Mouse (Mus musculus): ENCODE data around the gene Cmklr1. TPM values are rescaled to one million over a fixed set of nuclear protein-coding genes. Genes with fewer than 3 reads are reported as not detected.
"Not testable (repeated sequence)": the region's sequence is repeated elsewhere in the genome, so short reads cannot be mapped to it uniquely, and the experiment has no call there.

The Cmklr1 gene
- polyA plus RNA-seq, 1 experiment from 2014 or later: 3.2 TPM

DNA sequence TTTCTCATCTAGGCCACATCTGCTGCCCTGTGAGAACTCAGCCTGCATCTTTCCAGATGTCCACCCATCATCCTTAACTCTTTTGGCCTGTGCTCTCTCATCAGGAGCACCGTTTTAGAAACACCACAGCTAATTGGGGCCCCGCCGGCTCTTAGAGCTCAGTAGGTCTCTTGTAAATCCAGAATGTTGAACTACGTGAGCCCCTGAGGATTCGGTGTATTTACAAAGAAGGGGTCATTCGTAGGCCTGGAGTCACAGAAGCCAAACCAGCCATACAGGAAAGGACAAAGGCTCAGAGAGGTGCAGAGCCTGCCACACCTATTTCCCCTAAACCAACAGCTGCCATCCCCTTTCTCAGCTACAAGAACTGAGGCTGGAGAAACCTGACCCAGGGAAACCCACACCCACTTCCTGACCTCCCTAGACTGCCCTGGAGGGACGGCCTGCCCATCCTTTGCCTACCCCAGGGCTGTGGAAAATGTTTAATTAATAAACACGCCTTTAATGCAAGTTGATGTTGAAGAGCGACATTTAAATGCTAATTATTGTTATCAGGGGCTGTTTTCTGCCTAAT is 53.4 kb downstream of the Cmklr1 start:
- no peak for ATAC-seq (ENCODE audit: low FRiP score)
- Histone ChIP-seq H3K36me3 (no peaks in the 10 kb centered on the region), H3K4me2 (no peak overlapping the region), H3K4me3 (replicated peaks) (no peak overlapping the region), H3K27ac (replicated peaks) (no peak overlapping the region), H3K27me3 (replicated peaks) (no peaks in the 10 kb centered on the region), H3K9me3 (replicated peaks) (no peaks in the 10 kb centered on the region), H3K9ac (replicated peaks) (no peak overlapping the region), H3K4me1 (peaks cover 40% of the 10 kb centered on the region)
- 65% methylated on average over 9 of the region's 9 CpGs for WGBS

DNA sequence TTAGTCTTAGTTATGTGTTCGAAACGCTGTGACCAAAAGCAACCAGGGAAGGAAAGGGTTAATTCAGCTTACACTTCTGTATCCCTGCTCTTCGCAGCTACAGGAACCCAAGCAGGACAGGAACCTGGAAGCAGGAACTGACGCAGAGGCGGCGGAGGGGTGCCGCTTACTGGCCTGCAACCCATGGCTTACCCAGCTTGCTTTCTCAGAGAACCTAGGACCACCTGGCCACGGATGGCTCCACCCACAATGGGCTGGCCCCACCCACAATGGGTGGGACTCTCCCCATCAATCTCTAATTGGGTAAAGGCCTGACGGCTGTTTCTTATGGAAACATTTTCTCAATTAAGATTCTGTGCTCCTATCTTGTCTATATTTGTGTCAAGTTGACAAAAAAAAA is 54.0 kb downstream of the Cmklr1 start:
- WGBS: 80% methylated on average over 9 of the region's 9 CpGs
- peaks cover 43% of the 10 kb centered on the region for H3K4me1 ChIP-seq
- H3K36me3 ChIP-seq: no peaks in the 10 kb centered on the region
- H3K27ac ChIP-seq (replicated peaks): no peak overlapping the region
- H3K4me2 ChIP-seq: no peak overlapping the region
- no peak overlapping the region for H3K4me3 ChIP-seq (replicated peaks)
- H3K9me3 ChIP-seq (replicated peaks): no peaks in the 10 kb centered on the region
- no peak for ATAC-seq (ENCODE audit: low FRiP score)
- no peaks in the 10 kb centered on the region for H3K27me3 ChIP-seq (replicated peaks)
- no peak overlapping the region for H3K9ac ChIP-seq (replicated peaks)

DNA sequence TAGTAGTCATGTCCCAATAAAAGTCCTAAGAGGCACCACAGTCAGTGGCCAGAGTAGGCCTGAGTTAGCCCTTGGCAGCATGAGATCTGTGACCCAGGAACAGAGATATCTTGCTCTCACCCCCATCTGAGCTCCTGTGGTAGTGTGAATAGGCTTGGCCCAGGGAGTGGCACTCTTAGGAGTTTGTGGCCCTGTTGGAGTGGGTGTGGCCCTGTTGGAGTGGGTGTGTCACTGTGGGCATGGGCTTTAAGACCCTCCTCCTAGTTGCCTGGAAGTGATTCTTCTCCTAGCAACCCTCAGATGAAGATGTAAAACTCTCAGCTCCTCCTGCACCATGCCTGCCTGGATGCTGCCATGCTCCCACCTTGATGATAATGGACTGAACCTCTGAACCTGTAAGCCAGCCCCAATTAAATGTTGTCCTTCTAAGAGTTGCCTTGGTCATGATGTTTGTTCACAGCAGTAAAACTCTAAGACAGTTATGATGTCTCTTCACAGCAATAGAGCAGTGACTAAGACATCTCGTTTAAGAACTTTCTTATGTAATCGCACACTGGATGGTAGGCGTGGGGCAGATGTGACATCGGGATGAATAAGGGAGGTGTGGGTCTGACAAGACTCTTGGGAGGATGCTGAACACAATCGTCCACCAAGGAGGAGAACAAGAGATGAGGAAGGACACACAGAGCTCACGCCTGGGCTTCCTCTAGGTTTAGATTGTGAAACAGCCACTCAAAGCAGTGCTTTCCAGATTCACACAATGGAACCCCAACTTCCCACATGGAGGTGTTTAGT is 56.1 kb downstream of the Cmklr1 start:
- 87% methylated on average over 6 of the region's 6 CpGs for WGBS

DNA sequence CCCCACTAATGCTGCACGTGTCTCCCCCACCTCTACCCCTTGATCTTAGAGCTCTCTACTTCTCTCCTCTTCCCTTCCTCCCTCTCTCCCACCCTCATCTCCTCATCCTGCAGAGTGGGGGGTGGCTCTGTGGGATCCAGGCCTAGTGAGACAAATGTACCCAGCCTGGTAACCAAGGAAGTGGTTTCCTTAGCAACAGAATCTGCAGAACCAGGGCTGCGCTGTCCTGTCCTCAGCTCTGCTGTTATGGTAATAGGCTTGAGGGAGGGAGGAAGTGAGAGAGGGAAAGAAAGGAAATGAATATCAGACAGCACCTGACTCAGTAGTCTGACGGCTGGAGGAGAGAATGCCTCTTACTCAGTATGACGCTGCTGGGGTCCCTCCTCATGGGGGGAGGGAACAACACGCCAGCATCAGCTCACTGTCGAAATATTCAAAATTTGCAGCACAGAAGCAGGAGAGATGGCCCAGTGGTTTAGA is 58.4 kb downstream of the Cmklr1 start:
- peak overlapping the region; percentile 81 for H3K27ac ChIP-seq (replicated peaks)
- no peak overlapping the region for H3K4me3 ChIP-seq (replicated peaks)
- 0 out of 2 replicates have a peak overlapping the region, but pooled peaks have one; percentile 14 for H3K9ac ChIP-seq (replicated peaks)
- peaks cover 34% of the 10 kb centered on the region for H3K4me1 ChIP-seq
- no peaks in the 10 kb centered on the region for H3K27me3 ChIP-seq (replicated peaks)
- peak; percentile 91 for ATAC-seq (ENCODE audit: low FRiP score)
- H3K36me3 ChIP-seq: no peaks in the 10 kb centered on the region
- WGBS: 4% methylated on average over 6 of the region's 6 CpGs
- no peak overlapping the region for H3K4me2 ChIP-seq
- H3K9me3 ChIP-seq (replicated peaks): no peaks in the 10 kb centered on the region

More for the DNA sequence above, 56.1 kb downstream of the Cmklr1 start:
- Histone ChIP-seq H3K27me3 (replicated peaks) (no peaks in the 10 kb centered on the region), H3K9ac (replicated peaks) (no peak overlapping the region), H3K4me1 (peaks cover 40% of the 10 kb centered on the region), H3K4me3 (replicated peaks) (no peak overlapping the region), H3K4me2 (no peak overlapping the region), H3K27ac (replicated peaks) (no peak overlapping the region), H3K9me3 (replicated peaks) (no peaks in the 10 kb centered on the region), H3K36me3 (no peaks in the 10 kb centered on the region)
- ATAC-seq (ENCODE audit: low FRiP score): no peak

DNA sequence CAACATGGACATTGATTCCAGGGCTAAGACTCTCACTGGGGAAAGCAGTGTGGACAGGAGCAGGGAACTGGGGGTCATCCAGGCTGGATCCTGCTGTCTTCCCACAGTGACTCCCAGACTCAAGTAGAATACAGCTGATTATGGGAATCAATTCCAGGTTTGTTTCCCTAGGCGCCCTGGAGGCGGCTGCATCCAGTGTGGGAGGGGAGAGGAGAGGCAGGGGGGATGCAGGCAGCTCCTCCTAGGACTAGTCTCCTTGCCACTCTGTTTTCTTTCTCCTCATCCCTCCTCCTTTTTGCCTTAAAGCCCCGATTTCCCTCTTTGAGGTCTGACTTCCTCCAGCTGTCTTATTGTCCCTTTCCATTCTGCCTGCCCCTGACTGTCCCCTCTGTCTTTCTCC is 59.1 kb downstream of the Cmklr1 start:
- no peak overlapping the region for H3K9ac ChIP-seq (replicated peaks)
- H3K9me3 ChIP-seq (replicated peaks): no peaks in the 10 kb centered on the region
- ATAC-seq (ENCODE audit: low FRiP score): peak; percentile 58
- WGBS: 2% methylated on average over 3 of the region's 3 CpGs
- H3K36me3 ChIP-seq: no peaks in the 10 kb centered on the region
- H3K4me2 ChIP-seq: no peak overlapping the region
- H3K4me1 ChIP-seq: peaks cover 34% of the 10 kb centered on the region
- H3K27me3 ChIP-seq (replicated peaks): no peaks in the 10 kb centered on the region
- no peak overlapping the region for H3K4me3 ChIP-seq (replicated peaks)
- H3K27ac ChIP-seq (replicated peaks): peak overlapping the region; percentile 81

DNA sequence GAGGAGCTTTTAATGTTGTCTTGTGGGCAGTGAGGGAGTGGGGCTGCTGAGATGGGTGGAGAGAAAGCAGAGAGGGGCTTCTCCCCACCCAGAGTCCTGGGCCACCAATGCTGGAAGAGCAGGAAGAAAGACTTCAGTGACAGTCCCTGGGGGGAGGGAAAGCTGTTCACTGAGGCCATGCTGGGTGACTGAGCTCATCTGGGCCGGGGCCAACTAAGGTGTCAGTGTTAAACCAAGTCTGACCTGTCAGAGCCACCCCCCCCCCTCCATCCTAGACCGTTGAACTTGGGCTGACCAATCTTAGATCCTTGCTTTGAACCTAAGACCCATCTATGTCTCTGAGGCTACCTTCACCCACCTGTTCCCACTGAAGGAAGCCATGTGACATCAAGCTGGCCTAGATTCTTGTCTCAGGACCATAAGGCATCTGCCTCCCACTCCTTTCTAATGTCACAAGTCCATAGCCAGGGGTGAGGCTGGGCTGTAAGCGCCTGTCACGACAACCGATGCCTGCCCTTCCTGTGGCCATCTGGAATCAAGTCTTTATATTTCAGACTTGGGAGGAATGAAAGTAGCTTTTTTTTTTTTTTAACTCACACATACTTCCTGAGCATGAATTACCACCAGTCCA is 60.1 kb downstream of the Cmklr1 start:
- Histone ChIP-seq H3K9me3 (replicated peaks) (no peaks in the 10 kb centered on the region), H3K27me3 (replicated peaks) (no peaks in the 10 kb centered on the region), H3K4me2 (no peak overlapping the region), H3K9ac (replicated peaks) (no peak overlapping the region), H3K4me1 (peaks cover 34% of the 10 kb centered on the region), H3K4me3 (replicated peaks) (no peak overlapping the region), H3K36me3 (no peaks in the 10 kb centered on the region), H3K27ac (replicated peaks) (no peak overlapping the region)
- ATAC-seq (ENCODE audit: low FRiP score): no peak
- 75% methylated on average over 5 of the region's 5 CpGs for whole genome bisulfite sequencing

DNA sequence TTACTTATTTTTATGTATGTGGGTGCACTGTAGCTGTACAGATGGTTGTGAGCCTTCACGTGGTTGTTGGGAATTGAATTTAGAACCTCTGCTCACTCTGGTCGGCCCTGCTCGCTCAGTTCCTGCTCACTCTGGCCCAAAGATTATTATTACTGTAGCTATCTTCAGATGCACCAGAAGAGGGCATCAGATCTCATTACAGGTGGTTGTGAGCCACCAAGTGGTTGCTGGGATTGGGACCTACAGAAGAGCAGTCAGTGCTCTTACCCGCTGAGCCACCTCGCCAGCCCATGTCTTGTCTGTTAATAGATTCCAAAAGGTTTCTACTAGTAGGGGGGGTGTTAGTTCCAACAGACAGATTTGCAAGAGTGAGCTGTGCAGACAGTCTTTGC is 63.8 kb downstream of the Cmklr1 start:
- not testable (repeated sequence) for H3K4me3 ChIP-seq (replicated peaks); H3K36me3 ChIP-seq; H3K9ac ChIP-seq (replicated peaks); H3K27me3 ChIP-seq (replicated peaks); H3K9me3 ChIP-seq (replicated peaks); H3K27ac ChIP-seq (replicated peaks); H3K4me1 ChIP-seq; H3K4me2 ChIP-seq; ATAC-seq (ENCODE audit: low FRiP score)
- WGBS: 53% methylated on average over 5 of the region's 5 CpGs

DNA sequence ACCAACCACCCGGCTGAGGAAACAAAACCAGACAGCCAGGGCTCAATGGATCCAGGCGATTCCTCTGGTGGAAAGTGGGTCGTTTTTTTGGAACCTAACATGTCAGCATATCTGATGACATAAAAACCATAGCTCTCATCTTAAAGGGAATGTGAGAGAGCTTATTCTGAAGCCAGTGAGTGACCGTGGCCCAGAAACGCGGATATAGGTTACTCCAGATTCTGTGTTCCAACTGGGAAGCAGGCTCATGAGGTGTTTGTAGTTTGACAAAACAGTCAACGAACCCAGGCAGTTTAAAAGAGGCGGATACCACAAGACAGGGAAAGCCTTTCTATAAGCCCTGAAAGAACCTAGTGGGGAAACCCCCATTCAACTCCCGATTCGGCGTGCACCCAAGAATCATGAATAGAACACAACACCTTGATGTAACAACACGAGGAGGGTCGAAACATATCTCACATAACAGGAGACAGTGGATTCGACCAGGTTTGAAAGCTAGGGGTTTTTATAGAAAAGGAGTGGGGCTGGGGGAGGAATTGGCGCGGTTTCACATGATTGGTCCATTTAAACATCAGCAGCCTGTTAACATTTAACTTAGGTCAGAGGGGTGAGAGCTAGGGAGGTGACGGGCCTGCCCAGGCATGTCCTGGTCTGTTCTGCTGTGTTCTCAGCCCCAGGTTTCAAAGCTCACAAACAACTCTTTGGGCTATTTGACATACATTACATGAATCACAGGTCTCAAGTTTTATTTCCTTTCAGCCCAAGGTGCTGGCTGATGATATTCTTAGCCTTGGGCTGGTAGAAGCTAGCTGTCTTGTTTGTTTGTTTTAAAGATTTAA is 64.4 kb downstream of the Cmklr1 start:
- not testable (repeated sequence) for ATAC-seq (ENCODE audit: low FRiP score); H3K9ac ChIP-seq (replicated peaks); H3K4me1 ChIP-seq; H3K4me2 ChIP-seq; H3K27me3 ChIP-seq (replicated peaks); H3K27ac ChIP-seq (replicated peaks); H3K36me3 ChIP-seq; H3K9me3 ChIP-seq (replicated peaks); H3K4me3 ChIP-seq (replicated peaks)
- 77% methylated on average over 17 of the region's 17 CpGs for WGBS

DNA sequence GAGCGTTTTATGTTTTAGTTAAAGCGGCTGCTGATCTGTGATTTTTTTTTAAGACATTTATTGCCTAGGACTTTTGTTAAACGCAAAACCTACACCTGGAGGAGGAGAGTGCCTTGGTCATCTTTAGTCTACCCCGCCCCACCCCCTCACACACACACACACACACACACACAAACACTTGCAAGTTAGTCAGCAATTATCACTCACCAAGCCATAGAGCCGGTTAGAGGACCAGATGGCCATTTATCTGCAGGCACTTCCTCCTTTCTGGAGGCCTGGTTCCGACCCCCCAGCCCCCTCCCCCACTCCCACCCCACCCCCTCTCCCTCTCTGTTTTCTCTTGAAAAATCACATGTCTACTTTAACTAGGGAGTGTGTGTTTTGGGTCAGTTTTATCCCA is 65.8 kb downstream of the Cmklr1 start:
- H3K27ac ChIP-seq (replicated peaks): no peak overlapping the region
- no peak overlapping the region for H3K9ac ChIP-seq (replicated peaks)
- H3K4me3 ChIP-seq (replicated peaks): no peak overlapping the region
- WGBS: 41% methylated on average over 6 of the region's 6 CpGs
- H3K4me1 ChIP-seq: peaks cover 11% of the 10 kb centered on the region
- no peak for ATAC-seq (ENCODE audit: low FRiP score)
- H3K9me3 ChIP-seq (replicated peaks): no peaks in the 10 kb centered on the region
- no peaks in the 10 kb centered on the region for H3K36me3 ChIP-seq
- H3K4me2 ChIP-seq: no peak overlapping the region
- no peaks in the 10 kb centered on the region for H3K27me3 ChIP-seq (replicated peaks)

DNA sequence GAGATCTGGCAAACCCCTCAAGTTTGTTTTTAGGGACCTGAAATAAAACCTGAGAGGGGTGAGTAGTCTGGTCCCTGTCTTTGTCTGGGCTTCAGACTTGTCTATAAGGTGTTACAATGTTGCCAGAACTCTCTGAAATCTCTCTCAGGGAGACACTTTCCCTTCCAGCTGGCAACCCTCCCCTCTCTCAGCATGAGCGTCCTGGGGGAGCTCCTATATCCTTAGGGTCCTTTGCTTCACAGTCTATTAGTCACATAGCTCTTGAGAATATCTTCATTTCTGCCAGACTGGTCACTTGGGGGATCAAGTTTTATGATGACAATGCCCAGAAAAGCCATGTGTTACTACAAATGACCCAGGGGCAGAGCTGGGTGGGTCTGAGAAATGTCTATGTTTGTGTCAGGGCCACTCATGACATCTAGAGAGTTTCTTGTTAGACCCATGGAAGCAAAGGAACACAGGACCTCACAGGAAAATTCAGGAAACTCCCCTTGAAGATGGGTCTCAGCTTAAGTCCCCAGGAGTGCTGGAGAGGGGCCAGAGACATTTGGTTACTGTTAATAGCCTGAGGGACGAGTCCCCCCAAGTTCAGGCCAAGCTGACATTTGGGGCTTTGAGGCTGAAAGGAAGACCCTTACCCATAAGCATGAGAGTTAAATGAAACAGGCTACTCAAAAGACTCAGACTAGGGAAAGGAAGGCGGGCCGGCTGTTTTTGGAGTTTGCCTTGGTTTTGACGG is 66.6 kb downstream of the Cmklr1 start:
- Histone ChIP-seq H3K9me3 (replicated peaks) (no peaks in the 10 kb centered on the region), H3K36me3 (no peaks in the 10 kb centered on the region), H3K4me2 (no peak overlapping the region), H3K4me1 (peaks cover 19% of the 10 kb centered on the region), H3K4me3 (replicated peaks) (no peak overlapping the region), H3K9ac (replicated peaks) (no peak overlapping the region), H3K27ac (replicated peaks) (no peak overlapping the region), H3K27me3 (replicated peaks) (no peaks in the 10 kb centered on the region)
- WGBS: 70% methylated on average over 5 of the region's 5 CpGs
- no peak for ATAC-seq (ENCODE audit: low FRiP score)

DNA sequence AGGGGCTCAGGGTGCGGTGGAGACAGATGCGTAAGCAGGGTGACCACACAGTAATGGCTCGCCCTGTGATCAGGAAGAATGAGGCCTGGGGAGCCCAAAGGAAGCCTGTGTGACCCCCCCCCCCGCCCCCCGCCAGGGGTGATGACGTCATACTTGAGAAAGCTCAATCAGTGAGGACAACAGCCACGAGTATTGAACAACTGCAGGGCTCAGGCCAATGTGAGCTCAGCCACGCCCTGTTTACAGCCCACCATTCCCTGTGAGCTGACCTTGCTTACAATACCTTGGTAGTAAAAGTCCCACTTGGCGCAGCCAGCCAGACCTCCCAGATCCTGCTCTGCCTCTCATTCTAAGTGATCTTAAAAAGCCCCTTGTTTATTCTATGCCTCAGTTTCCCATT is 69.4 kb downstream of the Cmklr1 start:
- Histone ChIP-seq H3K9me3 (replicated peaks) (no peaks in the 10 kb centered on the region), H3K4me1 (peaks cover 35% of the 10 kb centered on the region), H3K4me3 (replicated peaks) (no peak overlapping the region), H3K4me2 (no peak overlapping the region), H3K36me3 (no peaks in the 10 kb centered on the region), H3K27ac (replicated peaks) (no peak overlapping the region), H3K27me3 (replicated peaks) (no peaks in the 10 kb centered on the region), H3K9ac (replicated peaks) (no peak overlapping the region)
- ATAC-seq (ENCODE audit: low FRiP score): no peak
- WGBS: 34% methylated on average over 9 of the region's 9 CpGs

Data from neural tube, embryonic 15.5 days (tissue).